Mouse (Mus musculus): Measurements from ENCODE around the gene Il10. TPM values are rescaled to one million over a fixed set of nuclear protein-coding genes. Genes with fewer than 3 reads are reported as not detected.

The Il10 gene
- polyA plus RNA-seq, 1 experiment, result 25.6 TPM

- Histone ChIP-seq H3K27ac (ENCODE audit: insufficient read depth, low read depth, low read length) (no peak overlapping the region), H3K4me1 (ENCODE audit: control insufficient read depth, insufficient read depth, low read length) (peaks cover 26% of the 10 kb centered on the region), H3K4me3 (ENCODE audit: insufficient read depth, low read length) (no peak overlapping the region)
- TF ChIP-seq POLR2A (IDR thresholded peaks at IDR 0.05; ENCODE audit: borderline replicate concordance, low read depth, low read length) (no peak), CTCF (IDR thresholded peaks at IDR 0.05; ENCODE audit: low read depth, low read length) (no peak)
Observed at GRCm38 (mm10) chr1:131025843-131026190, 6.2 kb downstream of the Il10 start.

GRCm38 (mm10) chr1:131029215-131029614 is 9.6 kb downstream of the Il10 start:
- no peak for TF ChIP-seq POLR2A (IDR thresholded peaks at IDR 0.05; ENCODE audit: borderline replicate concordance, low read depth, low read length)
- no peak for TF ChIP-seq CTCF (IDR thresholded peaks at IDR 0.05; ENCODE audit: low read depth, low read length)
- Histone ChIP-seq H3K27ac (ENCODE audit: insufficient read depth, low read depth, low read length) (no peak overlapping the region), H3K4me1 (ENCODE audit: control insufficient read depth, insufficient read depth, low read length) (peaks cover 17% of the 10 kb centered on the region), H3K4me3 (ENCODE audit: insufficient read depth, low read length) (no peak overlapping the region)

- TF ChIP-seq CTCF (IDR thresholded peaks at IDR 0.05; ENCODE audit: low read depth, low read length), result no peak
- TF ChIP-seq POLR2A (IDR thresholded peaks at IDR 0.05; ENCODE audit: borderline replicate concordance, low read depth, low read length), result no peak
- H3K4me3 ChIP-seq (ENCODE audit: insufficient read depth, low read length), result no peak overlapping the region
- H3K27ac ChIP-seq (ENCODE audit: insufficient read depth, low read depth, low read length), result no peak overlapping the region
- H3K4me1 ChIP-seq (ENCODE audit: control insufficient read depth, insufficient read depth, low read length), result peaks cover 13% of the 10 kb centered on the region
Observed at GRCm38 (mm10) chr1:131030261-131030660, 10.6 kb downstream of the Il10 start.

- H3K4me1 ChIP-seq (ENCODE audit: control insufficient read depth, insufficient read depth, low read length), result peaks cover 4% of the 10 kb centered on the region
Observed at GRCm38 (mm10) chr1:131031267-131031666, 11.6 kb downstream of the Il10 start.

GRCm38 (mm10) chr1:131038001-131038400 is 18.4 kb downstream of the Il10 start:
- TF ChIP-seq POLR2A (IDR thresholded peaks at IDR 0.05; ENCODE audit: borderline replicate concordance, low read depth, low read length) (no peak), CTCF (IDR thresholded peaks at IDR 0.05; ENCODE audit: low read depth, low read length) (no peak)
- H3K4me3 ChIP-seq (ENCODE audit: insufficient read depth, low read length), result peak overlapping the region; percentile 6; the same call in 1 of the 2 replicates
- H3K27ac ChIP-seq (ENCODE audit: insufficient read depth, low read depth, low read length), result no peak overlapping the region
- peaks cover 36% of the 10 kb centered on the region for H3K4me1 ChIP-seq (ENCODE audit: control insufficient read depth, insufficient read depth, low read length)

More at GRCm38 (mm10) chr1:131031267-131031666, 11.6 kb downstream of the Il10 start:
- Histone ChIP-seq H3K4me3 (ENCODE audit: insufficient read depth, low read length) (no peak overlapping the region), H3K27ac (ENCODE audit: insufficient read depth, low read depth, low read length) (no peak overlapping the region)
- TF ChIP-seq CTCF (IDR thresholded peaks at IDR 0.05; ENCODE audit: low read depth, low read length) (no peak), POLR2A (IDR thresholded peaks at IDR 0.05; ENCODE audit: borderline replicate concordance, low read depth, low read length) (no peak)

- Histone ChIP-seq H3K27ac (ENCODE audit: insufficient read depth, low read depth, low read length) (no peak overlapping the region), H3K4me1 (ENCODE audit: control insufficient read depth, insufficient read depth, low read length) (peaks cover 38% of the 10 kb centered on the region)
- TF ChIP-seq POLR2A (IDR thresholded peaks at IDR 0.05; ENCODE audit: borderline replicate concordance, low read depth, low read length), result no peak
- TF ChIP-seq CTCF (IDR thresholded peaks at IDR 0.05; ENCODE audit: low read depth, low read length), result no peak
Observed at GRCm38 (mm10) chr1:131038415-131039017, 18.9 kb downstream of the Il10 start.

GRCm38 (mm10) chr1:131039479-131039878 is 19.8 kb downstream of the Il10 start:
- H3K4me1 ChIP-seq (ENCODE audit: control insufficient read depth, insufficient read depth, low read length), result peaks cover 36% of the 10 kb centered on the region
- TF ChIP-seq POLR2A (IDR thresholded peaks at IDR 0.05; ENCODE audit: borderline replicate concordance, low read depth, low read length) (no peak), CTCF (IDR thresholded peaks at IDR 0.05; ENCODE audit: low read depth, low read length) (no peak)
- H3K4me3 ChIP-seq (ENCODE audit: insufficient read depth, low read length), result no peak overlapping the region
- no peak overlapping the region for H3K27ac ChIP-seq (ENCODE audit: insufficient read depth, low read depth, low read length)

More at GRCm38 (mm10) chr1:131038415-131039017, 18.9 kb downstream of the Il10 start:
- 0 out of 2 replicates have a peak overlapping the region, but pooled peaks have one; percentile 6 for H3K4me3 ChIP-seq (ENCODE audit: insufficient read depth, low read length)

GRCm38 (mm10) chr1:131042263-131042662 is 22.6 kb downstream of the Il10 start:
- no peak overlapping the region for H3K4me3 ChIP-seq (ENCODE audit: insufficient read depth, low read length)
- peaks cover 36% of the 10 kb centered on the region for H3K4me1 ChIP-seq (ENCODE audit: control insufficient read depth, insufficient read depth, low read length)
- no peak overlapping the region for H3K27ac ChIP-seq (ENCODE audit: insufficient read depth, low read depth, low read length)
- no peak for TF ChIP-seq CTCF (IDR thresholded peaks at IDR 0.05; ENCODE audit: low read depth, low read length)
- TF ChIP-seq POLR2A (IDR thresholded peaks at IDR 0.05; ENCODE audit: borderline replicate concordance, low read depth, low read length), result no peak

GRCm38 (mm10) chr1:131042721-131043120 is 23.1 kb downstream of the Il10 start:
- Histone ChIP-seq H3K4me1 (ENCODE audit: control insufficient read depth, insufficient read depth, low read length) (peaks cover 36% of the 10 kb centered on the region), H3K27ac (ENCODE audit: insufficient read depth, low read depth, low read length) (no peak overlapping the region), H3K4me3 (ENCODE audit: insufficient read depth, low read length) (no peak overlapping the region)
- no peak for TF ChIP-seq POLR2A (IDR thresholded peaks at IDR 0.05; ENCODE audit: borderline replicate concordance, low read depth, low read length)
- TF ChIP-seq CTCF (IDR thresholded peaks at IDR 0.05; ENCODE audit: low read depth, low read length), result no peak

GRCm38 (mm10) chr1:131043636-131044035 is 24.0 kb downstream of the Il10 start:
- H3K4me3 ChIP-seq (ENCODE audit: insufficient read depth, low read length), result no peak overlapping the region
- TF ChIP-seq POLR2A (IDR thresholded peaks at IDR 0.05; ENCODE audit: borderline replicate concordance, low read depth, low read length), result no peak
- no peak for TF ChIP-seq CTCF (IDR thresholded peaks at IDR 0.05; ENCODE audit: low read depth, low read length)
- no peak overlapping the region for H3K27ac ChIP-seq (ENCODE audit: insufficient read depth, low read depth, low read length)
- H3K4me1 ChIP-seq (ENCODE audit: control insufficient read depth, insufficient read depth, low read length), result peaks cover 28% of the 10 kb centered on the region

Measured in bone marrow macrophage, adult 2 months (primary cell).